Mouse (Mus musculus) limb, embryonic 14.5 days (tissue): Measurements from ENCODE around the gene Fam53b. TPM values are rescaled to one million over a fixed set of nuclear protein-coding genes. Genes with fewer than 3 reads are reported as not detected.

Source experiments
- ATAC-seq: fragments of 200-750 bp; cut with Nextera tagmentation; 2 replicates; pipeline ENCODE4 v1.8.0; 2017; ENCODE audit warnings: low read depth, moderate number of reproducible peaks, moderate TSS enrichment; ENCODE audit not compliant: low FRiP score
- DNase-seq: peaks from one replicate; pipeline ENCODE4 v3.0.0-alpha.2; 2015; ENCODE audit warnings: low spot score
- H3K27ac ChIP-seq: fragments of 300-500 bp; sonication (generic); replicated peaks from 2 replicates; pipeline ENCODE4 v1.5.1; 2014; ENCODE audit warnings: low read depth, mild to moderate bottlenecking, low read length, moderate library complexity, mixed read lengths
- H3K27me3 ChIP-seq: fragments of 300-500 bp; sonication (generic); 2 replicates; pipeline ENCODE4 v1.6.1; 2014; ENCODE audit warnings: low read length, mixed read lengths; ENCODE audit not compliant: control insufficient read depth, insufficient read depth
- H3K36me3 ChIP-seq: fragments of 300-500 bp; sonication (generic); 2 replicates; pipeline ENCODE4 v1.6.1; 2014; ENCODE audit warnings: mild to moderate bottlenecking, low read length, moderate library complexity, mixed read lengths; ENCODE audit not compliant: control insufficient read depth, insufficient read depth
- H3K4me1 ChIP-seq: fragments of 300-500 bp; sonication (generic); 2 replicates; pipeline ENCODE4 v1.6.1; 2014; ENCODE audit warnings: antibody characterized with exemption, low read length, mixed read lengths; ENCODE audit not compliant: control insufficient read depth, insufficient read depth
- H3K4me2 ChIP-seq: fragments of 300-500 bp; sonication (generic); replicated peaks from 2 replicates; pipeline ENCODE4 v1.6.1; 2014; ENCODE audit warnings: low read depth, mild to moderate bottlenecking, low read length, moderate library complexity; ENCODE audit not compliant: severe bottlenecking
- H3K4me3 ChIP-seq: fragments of 300-500 bp; sonication (generic); replicated peaks from 2 replicates; pipeline ENCODE4 v1.5.1; 2014; ENCODE audit warnings: low read length
- H3K9ac ChIP-seq: fragments of 300-500 bp; sonication (generic); 2 replicates; pipeline ENCODE4 v1.6.1; 2014; ENCODE audit warnings: mild to moderate bottlenecking, low read depth, low read length, moderate library complexity; ENCODE audit not compliant: severe bottlenecking
- H3K9me3 ChIP-seq: fragments of 300-500 bp; sonication (generic); 2 replicates; pipeline ENCODE4 v1.6.1; 2016; ENCODE audit warnings: low read length; ENCODE audit not compliant: control insufficient read depth
- POLR2A ChIP-seq: fragments of 200-500 bp; IDR thresholded peaks from 2 replicates; pipeline ENCODE4 v1.8.0; 2012; ENCODE audit warnings: inconsistent platforms, mild to moderate bottlenecking, moderate library complexity, borderline replicate concordance; ENCODE audit not compliant: insufficient read depth, insufficient read length; ENCODE audit errors: extremely low read depth
- WGBS: fragments of 180-500 bp; shearing (Covaris S2); extraction: QIAGEN DNeasy Blood & Tissue Kit; methylation state at CpG from one replicate; pipeline ENCODE4 v1.1.7; 2014; 5-methylcytosine and 5-hydroxymethylcytosine counted together
- polyA plus RNA-seq, 2 experiments: library from polyadenylated mRNA; depleted of rRNA in 1 of 2; stranded (reverse) in 1 of 2; unstranded in 1 of 2; fragments of >200 nt; fragmentation: Nextera tagmentation in 1 of 2; extraction: Ambion mirVana in 1 of 2; gene quantifications; 2 replicates each; pipeline versions ENCODE4 v1.2.1 to v1.2.3; 2012 to 2014

The Fam53b gene
- polyA plus RNA-seq, 2 experiments = 15.1 to 20.8 TPM

GRCm38 (mm10) chr7:132713483-132714126, 100.1 kb downstream of the Fam53b start:
- WGBS = 73% methylated on average over 8 of the region's 8 CpGs
- ATAC-seq (no peak), DNase-seq (no peak)
- Histone ChIP-seq H3K4me3 (no peak overlapping the region), H3K4me2 (no peak overlapping the region), H3K4me1 (peaks cover 23% of the 10 kb centered on the region), H3K27me3 (no peaks in the 10 kb centered on the region), H3K27ac (no peak overlapping the region; the same call in 1 of the 2 replicates), H3K9ac (no peak overlapping the region), H3K36me3 (peaks cover 17% of the 10 kb centered on the region), H3K9me3 (no peaks in the 10 kb centered on the region)
- TF ChIP-seq POLR2A = no peak

GRCm38 (mm10) chr7:132712956-132713355, 100.7 kb downstream of the Fam53b start:
- Histone ChIP-seq H3K4me3 (no peak overlapping the region), H3K27ac (no peak overlapping the region), H3K27me3 (no peaks in the 10 kb centered on the region), H3K4me2 (no peak overlapping the region), H3K36me3 (peaks cover 17% of the 10 kb centered on the region), H3K9ac (no peak overlapping the region), H3K9me3 (no peaks in the 10 kb centered on the region), H3K4me1 (peaks cover 23% of the 10 kb centered on the region)
- 82% methylated on average over 7 of the region's 7 CpGs for whole genome bisulfite sequencing
- no peak for DNase-seq
- no peak for ATAC-seq
- TF ChIP-seq POLR2A = no peak

- DNase-seq (no peak), ATAC-seq (peak; percentile 51; the same call in 1 of the 2 replicates)
- TF ChIP-seq POLR2A = no peak
- Histone ChIP-seq H3K9ac (0 out of 2 replicates have a peak overlapping the region, but pooled peaks have one; percentile 28), H3K36me3 (peaks cover 17% of the 10 kb centered on the region), H3K9me3 (no peaks in the 10 kb centered on the region), H3K4me3 (no peak overlapping the region), H3K4me1 (peaks cover 23% of the 10 kb centered on the region), H3K4me2 (no peak overlapping the region), H3K27me3 (no peaks in the 10 kb centered on the region), H3K27ac (no peak overlapping the region)
- WGBS = 34% methylated on average over 15 of the region's 16 CpGs
Observed at GRCm38 (mm10) chr7:132712044-132712708, 101.5 kb downstream of the Fam53b start.

GRCm38 (mm10) chr7:132711579-132711978, 102.1 kb downstream of the Fam53b start:
- Histone ChIP-seq H3K4me2 (no peak overlapping the region), H3K27me3 (no peaks in the 10 kb centered on the region), H3K4me3 (no peak overlapping the region), H3K9ac (0 out of 2 replicates have a peak overlapping the region, but pooled peaks have one; percentile 28), H3K27ac (no peak overlapping the region), H3K4me1 (peaks cover 23% of the 10 kb centered on the region), H3K36me3 (peaks cover 17% of the 10 kb centered on the region), H3K9me3 (no peaks in the 10 kb centered on the region)
- ATAC-seq (no peak), DNase-seq (no peak)
- 77% methylated on average over 7 of the region's 9 CpGs for WGBS
- TF ChIP-seq POLR2A = no peak

GRCm38 (mm10) chr7:132705130-132705529, 108.6 kb downstream of the Fam53b start:
- no peak for DNase-seq
- Histone ChIP-seq H3K9ac (no peak overlapping the region), H3K4me3 (no peak overlapping the region), H3K27me3 (no peaks in the 10 kb centered on the region), H3K9me3 (no peaks in the 10 kb centered on the region), H3K4me2 (no peak overlapping the region), H3K27ac (no peak overlapping the region), H3K4me1 (no peaks in the 10 kb centered on the region), H3K36me3 (no peaks in the 10 kb centered on the region)
- ATAC-seq = no peak
- 91% methylated on average over 7 of the region's 7 CpGs for WGBS
- TF ChIP-seq POLR2A = no peak
